Mouse (Mus musculus) megakaryocyte-erythroid progenitor cell, adult 5-6 weeks (primary cell): ENCODE data around the gene Mphosph8. TPM values are rescaled to one million over a fixed set of nuclear protein-coding genes. Genes with fewer than 3 reads are reported as not detected.

Experiments
- total RNA-seq, 2 experiments: library from RNA; stranded (forward) in 1 of 2; stranded (reverse) in 1 of 2; fragments of 200-1000, 215-1000 nt in 1 of 2; fragments of >200 nt in 1 of 2; fragmentation: Nextera tagmentation in 1 of 2; gene quantifications; 2 replicates each; pipeline ENCODE4 v1.2.3; 2014 to 2017

Gene Mphosph8
- total RNA-seq, 2 experiments from 2014 or later: 27.6 to 34.7 TPM

Other genes starting within 250 kb of the Mphosph8 start
- gene Cenpj, start 92.8 kb upstream of the Mphosph8 start, total RNA-seq (2014; fragmentation: Nextera tagmentation): 12.3 and 14.9 TPM in 2 replicates
- 11.7 and 24.0 TPM in 2 replicates for gene Cenpj, start 92.8 kb upstream of the Mphosph8 start, total RNA-seq (2017)
- gene Parp4, start 92.6 kb upstream of the Mphosph8 start, total RNA-seq (2014; fragmentation: Nextera tagmentation): 11.4 and 23.6 TPM in 2 replicates
- 2.8 and 6.3 TPM in 2 replicates for gene Parp4, start 92.6 kb upstream of the Mphosph8 start, total RNA-seq (2017)
- 74.0 and 114 TPM in 2 replicates for gene Pspc1, start 110.1 kb downstream of the Mphosph8 start, total RNA-seq (2014; fragmentation: Nextera tagmentation)
- gene Pspc1, start 110.1 kb downstream of the Mphosph8 start, total RNA-seq (2017): 157 and 211 TPM in 2 replicates
- gene Zmym5, start 143.5 kb downstream of the Mphosph8 start, total RNA-seq (2014; fragmentation: Nextera tagmentation): 30.1 and 31.3 TPM in 2 replicates
- 24.9 and 41.6 TPM in 2 replicates for gene Zmym5, start 143.5 kb downstream of the Mphosph8 start, total RNA-seq (2017)
- gene Zmym2, start 218.4 kb downstream of the Mphosph8 start, total RNA-seq (2014; fragmentation: Nextera tagmentation): 53.6 and 53.7 TPM in 2 replicates
- gene Zmym2, start 218.4 kb downstream of the Mphosph8 start, total RNA-seq (2017): 37.3 and 63.3 TPM in 2 replicates